Mouse (Mus musculus) cerebellum, adult 8-10 months (tissue): Measurements from ENCODE around the gene Hist1h3b.
"Not testable (repeated sequence)": the region's sequence is repeated elsewhere in the genome, so short reads cannot be mapped to it uniquely, and the experiment has no call there.

ENCODE experiments used
- DNase-seq: peaks from one replicate; pipeline ENCODE4 v3.0.0; 2022

Gene Hist1h3b

GRCm38 (mm10) chr13:23756790-23757189 lies 4.7 kb downstream of the Hist1h3b start, which contains the start of gene Hist1h4b:
TSS of gene Hist1h4b (plus strand) at chr13:23757013.
- DNase-seq, result peak; percentile 77

GRCm38 (mm10) chr13:23757211-23757773 lies 5.2 kb downstream of the Hist1h3b start:
- no peak for DNase-seq

GRCm38 (mm10) chr13:23757921-23758320 lies 5.9 kb downstream of the Hist1h3b start:
- no peak for DNase-seq

- no peak for DNase-seq
Observed at GRCm38 (mm10) chr13:23759251-23759771, 7.2 kb downstream of the Hist1h3b start.

GRCm38 (mm10) chr13:23759916-23760239 lies 7.8 kb downstream of the Hist1h3b start:
- DNase-seq, result no peak

GRCm38 (mm10) chr13:23760240-23760971 lies 8.3 kb downstream of the Hist1h3b start:
- DNase-seq, result no peak

GRCm38 (mm10) chr13:23760972-23761864 lies 9.2 kb downstream of the Hist1h3b start, which contains the start of gene Hist1h4a:
TSS of gene Hist1h4a (minus strand) at chr13:23761230.
- peak; percentile 98 for DNase-seq

- DNase-seq, result peak; percentile 56
Observed at GRCm38 (mm10) chr13:23761871-23762821, 10.1 kb downstream of the Hist1h3b start, which contains the start of gene Hist1h3a. TSS of gene Hist1h3a (minus strand) at chr13:23762386.

- DNase-seq, result no peak
Observed at GRCm38 (mm10) chr13:23763242-23763585, 11.1 kb downstream of the Hist1h3b start.

GRCm38 (mm10) chr13:23763586-23764323 lies 11.7 kb downstream of the Hist1h3b start, which contains the start of gene Hist1h1a:
TSS of gene Hist1h1a (plus strand) at chr13:23763666.
- DNase-seq, result peak; percentile 72

- DNase-seq, result no peak
Observed at GRCm38 (mm10) chr13:23764324-23765171, 12.5 kb downstream of the Hist1h3b start.

GRCm38 (mm10) chr13:23765172-23765513 lies 13.1 kb downstream of the Hist1h3b start:
- no peak for DNase-seq

GRCm38 (mm10) chr13:23766772-23767171 lies 14.7 kb downstream of the Hist1h3b start:
- no peak for DNase-seq

- no peak for DNase-seq
Observed at GRCm38 (mm10) chr13:23768834-23769397, 16.8 kb downstream of the Hist1h3b start.

GRCm38 (mm10) chr13:23769613-23770012 lies 17.5 kb downstream of the Hist1h3b start, which contains the start of gene Trim38:
TSS of gene Trim38 (plus strand) at chr13:23769913.
- not testable (repeated sequence) for DNase-seq

GRCm38 (mm10) chr13:23772561-23773313 lies 20.7 kb downstream of the Hist1h3b start:
- no peak for DNase-seq

GRCm38 (mm10) chr13:23778339-23778738 lies 26.3 kb downstream of the Hist1h3b start:
- no peak for DNase-seq

GRCm38 (mm10) chr13:23779025-23779424 lies 27.0 kb downstream of the Hist1h3b start:
- no peak for DNase-seq

GRCm38 (mm10) chr13:23792520-23792919 lies 40.5 kb downstream of the Hist1h3b start:
- peak; percentile 17 for DNase-seq
